Mouse (Mus musculus) T-cell, adult 2 months (primary cell): ENCODE measurements around the gene Rab11fip3.
"Not testable (repeated sequence)": the region's sequence is repeated elsewhere in the genome, so short reads cannot be mapped to it uniquely, and the experiment has no call there.

ENCODE experiments used
- DNase-seq: peaks from one replicate; pipeline ENCODE4 v3.0.0; 2022; ENCODE audit warnings: low spot score

The Rab11fip3 gene

DNA sequence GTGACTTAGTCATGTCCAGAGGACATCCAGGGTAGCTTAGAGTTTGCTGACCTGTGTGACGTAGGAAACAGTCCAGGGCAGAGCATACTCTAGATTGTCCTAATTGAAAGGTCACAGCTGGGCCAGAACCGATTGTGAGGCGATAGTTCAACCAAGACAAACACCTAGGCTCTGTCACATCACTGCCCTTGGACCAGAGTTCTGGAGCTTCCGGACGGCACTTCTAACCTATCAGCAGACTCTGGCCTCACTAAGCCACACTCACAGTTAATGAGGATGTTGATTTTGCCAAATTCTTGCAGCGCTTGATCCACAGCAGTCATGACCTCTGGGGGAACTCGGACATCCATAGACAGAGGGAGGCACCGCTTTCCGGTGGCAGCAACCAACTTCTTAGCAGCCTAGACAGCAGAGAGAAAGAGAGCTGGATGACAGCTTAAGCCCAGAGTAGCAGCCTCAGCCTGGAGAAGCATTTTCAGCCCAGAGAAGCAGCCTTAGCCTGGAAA is 17.8 kb upstream of the Rab11fip3 start:
- no peak for DNase-seq

DNA sequence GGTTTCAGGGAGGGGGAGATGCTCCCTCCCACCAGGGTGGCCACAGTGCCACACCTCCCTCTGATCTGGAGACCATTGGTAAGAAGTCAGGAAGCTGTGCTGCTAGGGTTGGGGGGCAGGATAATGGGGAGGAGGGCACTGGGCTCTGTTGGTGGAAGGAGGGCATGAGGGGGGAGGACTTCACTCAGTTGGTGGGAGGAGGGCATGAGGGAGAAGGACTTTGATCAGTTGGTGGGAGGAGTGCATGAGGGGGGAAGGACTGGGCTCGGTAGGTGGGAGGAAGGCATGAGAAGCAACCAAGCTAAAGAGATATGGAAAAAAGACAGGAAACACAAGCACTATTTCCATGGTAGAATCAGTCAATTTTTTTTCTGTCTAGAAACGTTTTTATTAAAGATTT is 11.5 kb upstream of the Rab11fip3 start:
- no peak for DNase-seq

DNA sequence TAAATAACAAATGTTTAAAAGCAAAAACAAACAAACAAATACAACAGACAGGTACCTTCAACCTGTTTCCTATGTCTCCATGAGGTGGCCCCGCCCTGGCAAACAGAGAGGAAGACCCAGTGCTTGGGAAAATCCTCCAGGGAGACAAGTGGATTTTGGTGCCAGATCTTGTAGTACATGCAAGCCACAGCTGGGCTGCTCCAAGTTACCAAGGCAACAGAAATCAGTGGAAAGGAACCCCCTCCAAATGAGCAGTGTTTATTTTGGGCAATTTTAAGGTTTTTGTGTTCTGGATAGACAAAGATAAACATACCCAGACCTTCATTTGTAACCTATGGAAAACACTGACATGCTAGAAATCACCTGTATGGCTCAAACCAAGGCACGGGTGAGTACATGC is 9.5 kb upstream of the Rab11fip3 start:
- DNase-seq, result no peak

DNA sequence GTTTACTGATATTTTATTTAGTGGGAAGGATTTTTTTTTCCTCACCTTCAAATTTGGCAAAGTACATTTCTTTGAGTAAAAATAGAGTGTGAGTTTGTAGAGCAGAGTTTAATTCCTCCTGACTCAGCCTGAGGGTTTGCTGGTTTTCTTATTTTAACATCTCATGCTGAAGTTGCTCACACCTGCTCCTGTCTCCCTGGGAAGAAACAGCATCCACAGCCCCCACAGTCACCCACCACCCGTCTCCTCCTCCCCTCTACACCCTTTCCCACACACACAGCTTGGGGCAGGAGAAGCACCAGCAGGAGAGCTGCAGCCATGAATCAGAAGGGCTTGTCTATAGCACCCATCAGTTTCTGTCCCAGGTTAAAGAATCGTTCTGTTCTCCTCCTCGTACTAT is 5.9 kb upstream of the Rab11fip3 start:
- DNase-seq, result no peak

DNA sequence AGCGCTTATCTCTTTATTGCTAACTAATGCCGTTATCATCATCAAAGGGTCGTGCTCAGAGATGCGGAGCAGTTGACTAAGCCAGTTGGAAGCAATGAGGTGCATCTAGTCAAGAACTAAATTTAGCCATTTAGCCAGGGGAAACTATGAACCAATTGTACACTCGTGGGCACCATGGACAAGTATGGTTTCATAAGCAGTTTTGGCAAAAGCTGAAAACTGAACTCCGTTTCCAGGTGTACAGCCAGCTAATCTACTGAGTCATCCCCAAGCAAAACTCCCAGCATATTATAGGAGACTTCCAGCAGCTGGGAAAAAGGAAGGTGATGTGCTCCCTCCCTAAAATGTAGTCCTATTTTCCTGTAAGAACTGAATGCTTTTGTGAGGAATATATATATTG is 781 bp upstream of the Rab11fip3 start:
- no peak for DNase-seq

DNA sequence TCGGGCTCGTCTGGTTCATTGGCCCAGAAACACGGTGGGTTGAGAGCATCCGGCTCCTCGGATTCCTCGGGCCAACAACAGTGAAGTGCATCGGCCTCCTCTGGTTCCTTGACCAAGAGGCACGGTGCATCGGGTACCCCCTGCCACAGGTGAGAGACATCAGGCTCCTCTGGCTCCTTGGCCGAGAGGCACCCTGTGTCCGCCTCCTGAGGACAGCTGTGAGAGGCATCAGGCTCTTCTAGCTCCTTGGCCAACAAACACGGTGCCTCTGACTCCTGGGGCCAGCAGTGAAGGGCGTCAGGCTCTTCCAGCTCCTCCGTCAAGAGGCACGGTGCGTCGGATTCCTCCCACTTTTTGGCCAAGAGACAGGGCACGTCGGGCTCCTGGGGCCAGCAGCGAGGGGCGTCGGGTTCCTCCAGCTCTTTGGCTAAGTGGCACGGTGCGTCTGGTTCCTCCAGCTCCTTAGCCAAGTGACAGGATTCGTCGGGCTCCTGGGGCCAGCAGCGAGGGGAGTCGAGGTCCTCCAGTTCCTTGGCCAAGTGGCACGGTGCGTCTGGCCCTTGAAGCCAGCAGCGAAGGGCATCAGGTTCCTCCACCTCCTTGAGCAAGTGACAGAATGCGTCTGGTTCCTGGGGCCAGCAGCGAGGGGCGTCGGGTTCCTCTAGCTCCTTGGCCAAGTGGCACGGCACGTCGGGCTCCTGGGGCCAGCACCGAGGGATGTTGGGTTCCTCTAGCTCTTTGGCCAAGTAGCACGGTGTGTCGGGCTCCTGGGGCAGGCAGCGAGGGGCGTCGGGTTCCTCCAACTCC is 1.1 kb downstream of the Rab11fip3 start:
- DNase-seq, result no peak

DNA sequence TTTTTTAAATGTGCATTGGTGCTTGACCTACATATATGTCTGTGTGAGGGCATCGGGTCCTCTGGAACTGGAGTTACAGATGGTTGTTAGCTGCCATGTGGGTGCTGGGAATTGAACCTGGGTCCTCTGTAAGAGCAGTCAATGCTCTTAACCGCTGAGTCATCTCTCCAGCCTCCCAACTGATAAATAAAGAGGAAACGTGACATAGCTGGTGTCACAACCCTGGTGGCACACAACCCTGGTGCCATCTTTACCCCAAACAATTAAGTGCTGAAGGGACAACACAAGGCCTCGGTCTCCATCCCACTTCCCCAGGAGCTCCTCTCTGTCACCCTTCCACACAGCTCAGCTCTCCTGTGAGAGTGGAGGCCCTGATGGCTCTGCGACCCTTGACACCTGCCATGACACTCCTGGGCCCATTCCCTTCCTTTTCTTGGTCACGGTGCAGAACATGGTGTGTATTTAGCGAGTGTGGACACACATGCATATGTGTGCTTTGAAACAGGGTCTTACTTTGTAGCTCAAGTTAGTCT is 2.8 kb downstream of the Rab11fip3 start:
- DNase-seq, result no peak

DNA sequence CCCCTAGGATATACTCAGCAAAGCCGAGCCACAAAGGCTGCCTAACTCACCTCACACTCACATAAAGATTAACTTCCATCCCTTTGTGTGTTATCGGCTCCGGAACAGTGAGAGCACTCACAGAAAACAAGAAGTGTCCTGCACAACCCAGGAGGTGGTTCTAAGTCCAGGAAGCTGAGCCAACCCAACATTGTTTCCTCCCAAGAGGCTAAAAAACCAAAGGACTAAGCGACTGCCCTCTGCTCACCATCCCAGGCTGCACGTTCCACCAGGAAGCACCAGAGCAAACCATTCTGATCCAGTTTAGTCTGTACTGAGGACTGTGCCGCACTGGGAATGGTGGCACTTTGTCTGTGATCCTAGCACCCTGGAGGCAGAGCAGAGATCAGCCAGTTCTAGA is 4.4 kb downstream of the Rab11fip3 start:
- DNase-seq, result no peak

DNA sequence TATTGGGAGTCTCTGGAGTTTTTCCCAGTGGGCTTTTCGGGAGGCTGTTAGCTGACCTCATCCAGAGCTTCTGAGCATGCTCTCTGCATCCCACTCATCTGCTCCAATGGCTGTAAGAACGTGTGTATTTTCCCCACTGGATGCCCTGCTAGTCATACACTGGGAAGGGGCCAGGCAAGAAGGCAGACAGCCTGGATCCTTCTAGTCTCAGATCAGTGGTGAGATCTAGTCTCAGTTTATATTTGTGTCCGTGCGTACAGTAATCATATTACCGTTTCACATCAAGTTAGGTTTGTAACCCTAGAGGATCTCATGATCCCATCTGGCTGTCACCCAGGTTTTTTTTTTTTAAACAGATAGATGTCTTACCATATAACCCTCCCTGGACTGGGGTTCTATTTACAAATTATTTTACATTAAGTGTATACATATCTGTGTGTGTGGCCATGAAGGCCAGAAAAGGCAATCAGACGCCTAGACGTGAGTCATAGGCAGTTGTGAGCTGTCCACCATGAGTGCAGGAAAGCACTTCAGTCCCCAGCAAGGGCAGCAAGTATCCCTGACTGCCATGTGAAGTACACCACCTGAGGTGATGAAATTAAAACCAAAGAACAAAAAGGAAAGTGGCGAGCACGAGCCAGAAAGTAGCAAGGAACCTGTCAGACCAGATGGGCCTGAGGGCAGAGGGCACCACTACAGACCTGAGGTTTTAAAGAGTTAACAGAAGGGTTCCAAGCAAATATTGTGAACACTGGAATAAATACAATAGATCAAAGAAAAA is 11.4 kb downstream of the Rab11fip3 start:
- DNase-seq, result no peak

DNA sequence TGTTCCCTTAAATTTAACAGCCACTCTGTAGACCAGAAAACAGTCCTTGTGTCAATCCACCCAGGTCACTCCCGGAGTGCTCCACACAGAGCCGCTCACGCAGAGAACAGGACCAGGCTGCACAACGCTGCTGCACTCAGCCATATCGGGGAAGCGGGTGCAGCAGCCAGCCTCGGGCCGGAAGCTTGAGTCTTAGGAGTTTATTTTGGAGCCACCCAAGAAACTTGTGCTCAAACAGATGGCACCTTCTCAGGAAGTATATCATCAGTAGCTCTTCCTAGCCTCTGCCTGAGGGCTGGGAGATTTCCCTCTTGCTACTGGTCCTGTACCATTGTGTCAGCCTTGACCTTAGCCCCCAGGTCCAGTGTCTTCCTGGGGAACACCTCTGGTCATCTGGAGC is 12.1 kb downstream of the Rab11fip3 start:
- no peak for DNase-seq

DNA sequence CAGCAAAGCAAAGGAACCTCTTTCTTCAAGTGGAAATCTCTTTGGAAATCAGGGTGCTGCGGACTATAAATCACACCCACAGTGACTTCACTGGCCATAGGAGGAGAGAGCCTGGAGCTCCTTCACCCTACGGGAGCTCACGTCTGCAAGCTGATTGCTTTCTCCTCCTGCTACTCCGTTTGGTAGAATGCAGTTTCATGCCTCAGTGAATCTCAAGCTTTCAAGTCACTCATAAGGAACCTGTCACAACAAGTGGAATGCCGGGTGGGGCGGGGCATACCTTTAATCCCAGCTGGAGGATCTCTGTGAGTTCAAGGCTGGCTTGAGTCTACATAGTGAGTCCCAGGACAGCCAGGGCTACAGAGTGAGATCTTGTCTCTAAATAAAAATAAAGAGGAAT is 14.2 kb downstream of the Rab11fip3 start:
- DNase-seq, result no peak

DNA sequence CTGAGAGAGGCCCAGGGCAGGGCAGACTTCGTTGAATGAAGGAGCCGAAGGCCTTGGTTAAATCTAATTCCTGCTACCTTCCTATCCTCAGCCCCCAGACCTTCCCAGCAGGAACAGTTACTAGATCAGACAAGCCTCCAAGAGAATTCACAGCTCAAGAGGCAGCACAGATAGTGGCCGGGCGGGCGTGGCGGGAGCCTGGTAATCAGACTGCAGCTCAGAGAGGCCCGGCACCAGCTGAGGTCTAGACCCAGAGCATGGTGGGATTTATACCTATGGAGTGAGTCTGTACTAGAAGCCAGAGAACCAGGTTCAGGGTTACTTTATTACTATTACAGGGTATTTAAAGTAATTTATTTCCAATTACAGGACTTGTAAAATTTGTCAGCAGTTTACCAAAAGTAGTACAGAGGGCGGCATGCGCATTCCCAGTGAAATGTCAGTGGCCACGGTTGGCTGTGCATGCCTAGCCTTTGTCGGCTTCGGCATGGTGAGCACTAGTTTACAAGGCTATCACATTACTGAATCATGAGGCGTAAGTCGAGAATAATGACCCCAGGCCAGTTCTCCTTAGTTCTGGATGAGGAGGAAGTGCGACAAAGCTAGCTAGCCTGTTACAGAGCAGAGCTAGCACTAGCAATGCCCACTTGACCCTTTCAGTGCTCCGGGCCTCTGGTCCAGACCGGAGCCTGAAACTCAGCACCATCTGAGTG is 15.1 kb downstream of the Rab11fip3 start:
- no peak for DNase-seq

DNA sequence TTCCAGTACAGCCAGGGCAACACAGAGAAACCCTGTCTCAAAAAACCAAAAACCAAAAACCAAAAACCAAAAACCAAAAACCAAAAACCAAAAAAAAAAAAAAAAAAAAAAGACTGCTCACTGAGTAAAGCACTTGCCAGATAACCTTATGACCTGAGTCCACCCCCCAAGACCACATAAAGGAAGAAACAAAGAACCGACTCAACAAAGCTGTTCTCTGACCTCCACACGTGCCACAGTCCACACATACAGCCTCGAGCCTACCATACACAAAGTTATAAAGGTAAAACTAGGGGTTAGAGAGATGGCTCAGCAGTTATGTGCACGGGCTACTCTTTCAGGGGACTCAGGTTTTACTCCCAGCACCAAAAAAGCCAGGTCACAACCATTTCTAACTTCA is 16.6 kb downstream of the Rab11fip3 start:
- no peak for DNase-seq

DNA sequence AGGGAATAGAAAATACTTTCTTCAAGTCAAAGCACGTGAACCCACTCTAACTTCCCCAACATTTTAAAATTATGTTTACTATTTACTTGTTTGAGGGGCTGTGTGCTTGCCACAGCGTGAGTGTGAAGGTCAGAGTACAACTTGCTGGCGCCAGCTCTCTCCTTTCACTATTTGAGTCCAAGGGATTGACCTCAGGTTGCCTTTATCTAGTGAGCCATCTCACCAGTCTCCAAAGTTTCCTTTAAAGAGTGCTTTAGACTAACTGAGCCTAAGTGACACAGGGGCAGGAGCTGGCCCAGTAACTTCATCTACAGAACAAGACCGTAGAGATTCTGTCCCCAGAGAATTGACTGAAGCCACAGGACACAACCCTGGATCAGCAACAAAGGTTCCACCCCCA is 17.3 kb downstream of the Rab11fip3 start:
- DNase-seq, result no peak

DNA sequence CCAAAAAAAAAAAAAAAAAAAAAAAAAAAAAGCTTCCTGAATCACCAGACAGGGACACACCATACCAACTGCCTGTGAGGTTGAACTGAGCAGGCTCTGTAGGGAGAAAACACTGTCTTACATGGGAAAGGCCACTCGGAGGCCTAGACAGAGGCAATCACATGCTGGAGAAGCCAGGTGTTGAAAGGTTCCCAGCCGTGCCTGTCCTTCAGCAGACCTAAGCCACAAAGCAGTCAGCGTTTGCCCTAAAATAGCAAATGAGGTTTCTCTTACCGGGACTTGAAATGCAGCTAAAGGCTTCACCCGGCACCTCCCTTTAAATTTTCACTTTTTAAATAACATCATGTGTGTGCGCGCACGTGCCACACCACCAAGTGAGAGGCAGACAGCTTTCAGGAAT is 21.2 kb downstream of the Rab11fip3 start:
- DNase-seq, result no peak

DNA sequence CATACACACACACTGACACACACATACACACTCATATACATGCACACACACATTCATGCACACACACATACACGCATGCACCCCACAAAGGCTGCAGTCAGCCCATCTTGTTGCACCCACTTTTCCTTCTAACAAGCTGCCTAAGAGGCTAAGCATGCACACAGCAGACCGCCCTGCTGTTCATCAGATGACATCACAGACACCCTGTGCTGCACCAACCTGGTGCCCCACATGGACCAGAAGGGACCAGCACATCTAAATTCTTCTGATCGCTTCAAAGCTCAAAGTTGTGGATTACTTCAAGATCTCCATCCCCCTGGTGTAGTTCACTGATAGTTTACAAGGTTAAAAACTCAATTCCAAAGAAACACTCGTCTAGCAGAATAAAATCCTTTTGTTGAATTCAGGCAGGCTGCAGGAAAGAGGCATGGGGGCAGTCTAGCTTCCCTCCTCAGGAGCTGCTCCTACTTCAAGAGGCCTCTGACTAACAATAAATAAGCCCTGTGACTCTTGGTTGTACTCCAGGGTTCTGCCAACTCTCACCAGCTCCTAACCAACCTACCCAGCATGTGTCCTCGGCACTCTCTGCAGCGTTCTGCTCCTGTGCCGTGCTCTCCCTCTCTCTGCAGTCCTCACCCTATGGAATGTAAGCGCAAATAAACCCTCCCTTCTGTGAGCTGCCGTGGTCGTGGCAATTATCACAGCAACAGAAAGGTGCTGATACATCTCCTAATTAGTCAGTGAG is 22.9 kb downstream of the Rab11fip3 start:
- DNase-seq, result no peak

DNA sequence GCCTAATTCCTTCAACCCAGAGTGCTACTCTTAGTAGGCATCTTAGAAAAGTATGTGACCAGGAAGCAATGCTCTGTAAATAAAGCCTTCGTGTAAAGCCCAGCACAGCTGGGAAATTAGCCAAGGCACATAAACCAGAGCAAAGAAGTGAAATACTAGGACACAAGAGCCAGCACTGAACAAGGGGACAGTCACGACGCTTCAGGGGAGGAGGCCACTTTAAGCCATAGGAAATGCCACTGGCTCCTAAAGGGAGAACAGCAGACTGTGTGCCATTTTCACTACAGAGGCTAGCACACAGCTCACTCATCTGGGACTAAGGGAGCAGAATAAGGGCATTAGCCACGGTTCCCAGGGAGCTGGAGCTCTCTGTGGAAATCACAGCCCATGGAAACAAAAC is 24.1 kb downstream of the Rab11fip3 start:
- DNase-seq, result no peak

DNA sequence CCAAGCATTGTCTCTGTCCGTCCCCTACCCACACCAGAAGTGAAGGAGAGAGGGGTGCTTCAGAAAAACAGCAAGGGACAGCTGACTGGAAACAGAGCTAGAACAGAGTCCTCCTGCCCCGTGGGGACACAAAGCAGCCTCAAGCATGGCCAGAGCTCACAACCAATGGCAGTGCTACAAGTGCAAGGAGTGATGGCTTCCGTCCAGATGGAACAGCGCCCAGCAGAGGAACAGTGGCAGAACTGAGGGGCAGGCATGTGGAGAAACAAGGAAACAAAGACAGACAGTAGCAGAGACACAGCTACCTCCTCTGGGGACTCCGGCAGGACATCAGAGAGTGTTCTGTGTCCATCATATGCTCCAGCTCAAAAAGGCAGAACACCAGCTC is 26.1 kb downstream of the Rab11fip3 start:
- no peak for DNase-seq

DNA sequence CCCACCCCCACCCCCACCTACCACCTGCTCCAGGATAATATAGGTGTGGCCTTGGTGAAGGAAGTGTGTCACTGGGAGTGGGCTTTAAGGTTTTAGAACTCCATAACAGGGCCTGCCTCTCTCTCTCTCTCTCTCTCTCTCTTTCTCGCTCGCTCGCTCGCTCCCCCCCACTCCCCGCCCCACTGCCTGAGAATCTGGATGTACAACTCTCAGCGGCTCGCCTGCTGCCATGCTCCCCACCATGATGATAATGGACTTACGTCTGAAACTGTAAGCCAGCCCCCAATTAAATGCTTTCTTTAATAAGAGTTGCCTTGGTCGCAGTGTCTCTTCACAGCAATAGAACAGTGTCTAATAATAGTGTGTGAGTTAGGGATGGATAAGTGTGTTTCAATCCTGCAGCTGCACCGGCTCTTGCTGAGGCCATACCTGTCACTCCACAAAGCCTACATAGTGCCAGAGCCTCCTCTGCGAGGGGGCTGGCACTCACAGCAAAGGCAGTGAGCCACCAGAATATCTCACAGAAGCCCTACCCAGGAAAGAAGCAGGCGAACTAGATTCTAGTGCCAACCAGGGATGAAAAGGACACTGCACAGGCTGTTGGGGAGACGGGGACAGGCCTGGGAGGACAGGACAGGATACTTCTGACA is 26.6 kb downstream of the Rab11fip3 start:
- no peak for DNase-seq

DNA sequence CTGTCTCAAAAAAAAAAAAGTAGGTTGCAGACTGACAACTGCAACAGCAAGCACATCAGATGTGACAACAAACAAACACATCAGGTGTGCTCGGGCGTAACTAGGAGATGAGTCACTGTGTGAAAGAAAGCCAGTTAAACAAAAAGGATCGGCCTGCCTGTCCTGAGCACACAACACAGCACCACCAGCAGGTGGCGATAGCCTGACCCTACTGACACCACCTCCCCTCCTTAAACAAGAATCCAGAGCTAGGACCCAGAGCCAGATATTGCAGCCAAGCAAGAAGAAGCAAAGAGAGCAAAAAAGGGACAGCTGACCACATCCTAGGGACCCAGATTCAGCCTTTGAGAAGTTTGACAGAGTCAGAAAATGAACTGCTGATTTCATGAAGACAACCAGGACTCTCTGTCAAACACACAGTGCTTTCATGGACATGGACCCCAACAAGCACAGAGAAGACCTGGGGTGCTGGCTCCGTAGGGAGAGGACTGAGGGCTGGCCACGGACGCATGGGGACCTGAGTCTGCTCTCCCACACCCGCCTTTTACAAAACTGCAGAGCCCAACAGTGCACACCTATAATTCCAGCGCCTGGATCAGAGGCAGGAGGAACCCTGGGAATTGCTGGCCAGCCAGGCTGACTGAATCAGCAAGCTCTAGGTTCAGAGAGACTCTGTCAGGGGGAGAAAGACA is 28.1 kb downstream of the Rab11fip3 start:
- peak; percentile 51 for DNase-seq

DNA sequence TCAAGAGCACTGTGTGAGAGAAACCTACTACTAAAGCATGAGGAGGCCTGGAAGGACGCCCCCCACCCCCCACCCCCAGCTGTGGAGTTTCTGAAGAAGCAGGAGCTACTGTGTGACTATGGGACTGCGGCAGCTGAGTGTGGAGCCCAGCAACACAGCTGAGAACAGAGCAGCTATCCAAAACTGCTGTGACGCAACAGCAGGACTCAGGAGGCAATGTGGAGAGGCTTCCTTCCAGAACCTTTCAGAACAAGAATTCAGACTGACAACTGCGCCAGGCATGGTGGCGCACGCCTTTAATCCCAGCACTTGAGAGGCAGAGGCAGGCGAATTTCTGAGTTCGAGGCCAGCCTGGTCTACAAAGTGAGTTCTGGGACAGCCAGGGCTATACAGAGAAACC is 28.6 kb downstream of the Rab11fip3 start:
- DNase-seq, result not testable (repeated sequence)
